Mouse (Mus musculus): Measurements from ENCODE around the gene Fuca2. TPM values are rescaled to one million over a fixed set of nuclear protein-coding genes. Genes with fewer than 3 reads are reported as not detected.

Fuca2 gene
- 40.0 and 41.2 TPM in 2 replicates for polyA plus RNA-seq (2021; fragmentation: Nextera tagmentation)
- long read RNA-seq, experiment 1, full-length matches to known transcripts: 63 of 83 reads
- long read RNA-seq, experiment 1, partial matches to known transcripts: 12 of 83 reads
- long read RNA-seq, experiment 1, other reads (novel, unspliced or antisense): 8 of 83 reads
- long read RNA-seq, experiment 2, full-length matches to known transcripts: 192 of 220 reads
- long read RNA-seq, experiment 2, partial matches to known transcripts: 6 of 220 reads
- long read RNA-seq, experiment 2, other reads (novel, unspliced or antisense): 22 of 220 reads

DNA sequence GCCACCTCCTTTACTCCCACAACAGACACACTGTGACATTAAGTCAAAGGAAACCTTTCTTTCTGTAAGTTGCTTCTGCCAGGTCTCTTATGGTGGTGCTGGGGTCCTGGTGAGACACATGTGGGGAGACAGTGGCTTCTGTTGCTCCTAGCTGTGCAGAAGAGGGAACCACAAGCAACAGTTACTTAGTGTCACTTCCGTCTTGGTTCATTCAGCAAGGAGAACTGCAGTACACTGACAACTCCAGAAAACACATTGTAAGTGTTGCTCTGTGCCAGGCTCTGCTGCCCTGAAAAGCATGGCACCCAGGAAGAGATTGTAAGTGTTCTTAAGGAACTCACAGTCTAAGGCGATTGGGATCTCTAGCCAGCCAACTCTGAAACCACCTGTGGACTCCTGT is at the start of gene Fuca2:
Gene Fuca2 (plus strand): TSS at position 210 of the 400 bp plus-strand sequence.

DNA sequence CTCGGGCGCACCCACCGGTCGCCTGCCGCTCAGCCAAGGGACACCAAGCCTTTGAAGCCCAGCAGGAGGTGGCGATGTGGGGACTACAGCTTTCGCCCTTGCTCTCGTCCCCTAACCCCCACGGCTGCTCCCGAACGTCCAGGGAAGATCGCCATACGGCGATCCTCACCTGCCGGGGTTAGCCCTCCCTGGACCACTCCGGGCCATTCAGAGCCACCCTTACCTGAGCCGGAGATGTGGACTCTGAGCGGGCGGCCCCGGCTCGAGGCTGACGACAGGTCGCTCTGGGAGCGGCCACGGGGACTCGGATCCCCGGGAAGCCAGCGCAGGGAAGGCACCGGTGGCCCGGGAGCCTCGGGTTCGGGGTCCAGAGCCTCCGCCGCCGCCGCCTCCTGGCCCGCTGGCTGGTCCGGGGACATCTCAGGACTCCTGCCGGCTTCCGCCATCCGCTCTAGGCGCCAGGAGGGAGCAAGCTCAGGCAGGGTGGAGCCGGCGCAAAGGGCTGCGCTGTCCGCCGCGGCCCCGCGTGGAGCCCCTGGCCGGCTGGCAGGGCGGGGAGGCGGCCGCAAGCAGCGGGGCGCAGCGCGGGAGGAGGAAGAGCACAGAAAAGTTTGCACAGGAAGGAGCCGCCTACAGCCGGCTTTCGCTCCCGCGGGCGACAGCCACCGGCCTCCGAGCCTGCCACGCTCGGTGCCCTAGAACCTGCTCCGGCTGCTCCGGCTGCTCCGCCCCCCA is 25.3 kb upstream of the Fuca2 start, which contains the start of gene Phactr2:
Gene Phactr2 (minus strand): TSS at position 580 of the 735 bp plus-strand sequence.

DNA sequence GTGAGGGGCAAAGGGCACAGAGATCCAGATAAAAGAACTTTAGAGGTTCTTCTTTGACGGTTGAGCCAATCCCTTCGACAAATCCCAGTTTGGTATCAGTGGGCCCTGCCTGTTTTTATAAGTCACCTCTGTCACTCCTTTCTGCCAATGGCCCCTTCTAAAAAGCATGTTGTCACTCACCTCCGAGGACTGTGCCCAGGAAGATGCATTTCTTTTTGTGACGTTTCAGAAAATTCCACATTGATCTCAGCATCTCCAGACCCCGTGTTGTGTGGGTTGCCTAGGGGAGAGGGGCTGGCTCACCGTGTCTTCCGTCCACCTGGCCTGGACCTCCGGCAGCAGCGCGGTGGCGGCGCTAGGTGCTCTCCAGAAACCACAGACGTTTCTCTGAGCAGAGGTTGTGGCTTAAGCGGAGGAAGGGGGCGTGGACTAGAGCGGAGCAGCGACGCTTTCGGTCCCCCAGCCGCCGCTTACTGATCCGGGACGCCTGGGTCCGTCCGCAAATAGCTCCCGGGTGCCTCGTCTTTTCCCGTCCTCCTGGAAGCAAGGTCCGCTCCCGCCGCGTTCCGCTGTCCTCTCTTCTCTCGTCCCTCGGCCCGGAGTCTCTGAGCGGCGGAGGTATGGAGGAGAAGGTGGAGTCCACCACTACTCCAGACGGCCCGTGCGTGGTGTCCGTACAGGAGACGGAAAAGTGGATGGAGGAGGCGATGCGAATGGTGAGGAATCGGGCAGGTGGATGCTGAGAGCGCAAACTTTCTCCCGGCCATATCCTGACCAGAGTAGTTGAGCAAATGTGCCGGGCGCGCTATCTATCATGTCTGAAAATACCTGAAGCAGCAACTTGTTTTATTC is 53.5 kb downstream of the Fuca2 start, which contains the start of the genes Adat2 and Pex3:
Gene Adat2 (plus strand): TSS at position 249 of the 852 bp plus-strand sequence.
Gene Pex3 (minus strand): TSS at position 497 of the 852 bp plus-strand sequence.

Other genes starting within 250 kb of the Fuca2 start
- gene Phactr2, start 25.1 kb upstream of the Fuca2 start, polyA plus RNA-seq (2021; fragmentation: Nextera tagmentation): 10.5 and 11.5 TPM in 2 replicates
- 3.5 and 4.9 TPM in 2 replicates for gene Adat2, start 53.4 kb downstream of the Fuca2 start, polyA plus RNA-seq (2021; fragmentation: Nextera tagmentation)
- gene Pex3, start 53.6 kb downstream of the Fuca2 start, polyA plus RNA-seq (2021; fragmentation: Nextera tagmentation): 22.0 and 24.4 TPM in 2 replicates